In genomic region chr5:111582004-111582403, GRCm38 (mm10) we compare ENCODE assay signal across 9 mouse cellular contexts.
DNase-seq lines count a peak whose midpoint lies in the region; ATAC-seq lines count a peak whose summit lies in the region.
"Had no signal": no experiment of that assay in that cellular context is flagged by ENCODE, and none has a peak within 500 bp of the region (broad histone marks: within the 10 kb centered on the region; RNA-seq: fewer than 3 reads in every experiment).

No protein-coding gene starts in this region.

- intact Hi-C loops in left cerebral cortex, postnatal 25 days (cut with DNase I): loop anchor here (5.0 kb wide), 1 partner anchor 155 kb away; no protein-coding TSS in a partner anchor
- intact Hi-C loops in left cerebral cortex, postnatal 4 days (cut with DNase I): loop anchor here (10.0 kb wide), 2 partner anchors 163 to 573 kb away; no protein-coding TSS in a partner anchor

- peak overlapping the region; percentile 92 for H3K27ac ChIP-seq in forebrain, embryonic 13.5 days

- no peaks in the 10 kb centered on the region for H3K27me3 ChIP-seq in forebrain, embryonic 13.5 days

- no peak; the same call in 1 of the 2 replicates for ATAC-seq in forebrain, embryonic 13.5 days

- 8% methylated on average over 9 of the region's 9 CpGs for WGBS in forebrain, embryonic 13.5 days

- H3K4me2 ChIP-seq in forebrain, embryonic 13.5 days: peak overlapping the region; percentile 66

- 0 out of 2 replicates have a peak, but pooled peaks cover 5% of the 10 kb centered on the region for H3K36me3 ChIP-seq in forebrain, embryonic 13.5 days (ENCODE audit: poor library complexity, severe bottlenecking)

- peak overlapping the region; percentile 36 for H3K4me3 ChIP-seq in forebrain, embryonic 13.5 days

- H3K9me3 ChIP-seq in forebrain, embryonic 13.5 days (replicated peaks): no peaks in the 10 kb centered on the region

- peak; percentile 42 to 55 for DNase-seq in left cerebral cortex, postnatal 25 days (ENCODE audit: low spot score in 2 of 2)
- no peak for DNase-seq in left cerebral cortex, postnatal 4 days
- peak; percentile 52 for DNase-seq in layer of hippocampus, adult 9-11 months
- peak; percentile 55 to 62 for DNase-seq in right cerebral cortex, postnatal 10 days (ENCODE audit: low spot score in 2 of 2)
- DNase-seq in gastrocnemius, adult 18-20 months (ENCODE audit: low spot score): no peak
- no peak for DNase-seq in kidney, adult 8-10 months
- no peak for DNase-seq in adrenal gland, postnatal 14 days
- DNase-seq: cerebellum, adult 9-10 months had no signal

- peaks cover 66% of the 10 kb centered on the region for H3K4me1 ChIP-seq in forebrain, embryonic 13.5 days

- H3K9ac ChIP-seq in forebrain, embryonic 13.5 days: peak overlapping the region; percentile 60

Comparison
In these comparisons a context has a peak if more than half of its experiments do, and no peak if none do; other contexts are left out.
1. DNase-seq: peak in left cerebral cortex, postnatal 25 days (2 of 2), layer of hippocampus, adult 9-11 months (single experiment) and right cerebral cortex, postnatal 10 days (2 of 2); none in left cerebral cortex, postnatal 4 days (single experiment), gastrocnemius, adult 18-20 months (single experiment), kidney, adult 8-10 months (0 of 2) and adrenal gland, postnatal 14 days (single experiment).